Mouse (Mus musculus) olfactory bulb, adult 2 months (tissue): ENCODE data around the gene Oprm1.

Experiments used
- CTCF ChIP-seq: fragments of 200-500 bp; IDR thresholded peaks from 2 replicates; pipeline ENCODE4 v1.5.1; 2012; ENCODE audit warnings: low read depth, mild to moderate bottlenecking, low read length, moderate library complexity; ENCODE audit not compliant: insufficient read depth
- POLR2A ChIP-seq: fragments of 200-500 bp; IDR thresholded peaks from 2 replicates; pipeline ENCODE4 v1.6.1; 2012; ENCODE audit warnings: mild to moderate bottlenecking, low read depth, low read length, moderate library complexity; ENCODE audit not compliant: insufficient read depth

- TF ChIP-seq CTCF (no peak), POLR2A (no peak)
These were observed 304.7 kb downstream of the Oprm1 start for GRCm38 (mm10) chr10:7062993-7063392.
